Mouse (Mus musculus) stomach, postnatal 0 days (tissue): ENCODE measurements around the gene Ccdc34.

Source experiments
- CTCF ChIP-seq: IDR thresholded peaks from 2 replicates; pipeline ENCODE4 v1.5.1; 2016; ENCODE audit warnings: antibody characterized with exemption, low read depth, mild to moderate bottlenecking, moderate library complexity
- EP300 ChIP-seq: optimal IDR thresholded peaks from 2 replicates; pipeline ENCODE3; 2016; ENCODE audit warnings: antibody characterized with exemption

DNA sequence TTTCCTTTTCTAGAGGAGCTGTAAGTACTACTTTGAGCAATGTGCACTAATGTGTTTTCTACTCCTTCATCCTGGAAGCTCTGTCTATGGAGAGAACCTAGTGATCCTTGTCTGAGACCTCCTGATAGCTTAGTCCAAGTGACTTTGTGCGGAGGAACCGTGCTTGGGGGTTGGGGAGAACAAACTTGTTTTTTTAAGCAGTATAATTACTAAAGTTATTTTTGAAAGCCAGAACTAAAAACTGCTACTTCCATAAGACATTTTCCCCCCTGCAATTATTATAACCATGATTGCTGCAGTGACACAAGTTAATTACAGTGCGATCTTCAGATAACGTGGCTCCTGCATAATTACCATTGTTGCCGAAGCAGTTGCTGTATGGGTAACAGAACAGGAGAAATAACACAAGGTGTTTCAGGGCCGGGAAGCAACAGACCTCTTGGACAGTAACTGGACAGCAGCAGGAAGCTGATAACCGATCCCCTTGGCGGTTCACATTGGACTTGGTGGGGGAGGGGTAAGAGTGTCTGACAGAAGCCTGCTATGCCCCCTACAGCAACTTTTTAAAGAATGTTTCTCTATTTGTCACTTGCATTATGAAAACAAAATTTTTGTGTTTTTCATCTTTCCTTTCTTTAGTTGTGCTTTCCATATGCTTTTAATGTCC lies 46.7 kb upstream of the Ccdc34 start:
- TF ChIP-seq CTCF (no peak), EP300 (no peak)
